Mouse (Mus musculus): ENCODE results near the gene Cdk2. TPM values are rescaled to one million over a fixed set of nuclear protein-coding genes. Genes with fewer than 3 reads are reported as not detected.
"Not testable (repeated sequence)": the region's sequence is repeated elsewhere in the genome, so short reads cannot be mapped to it uniquely, and the experiment has no call there.

The Cdk2 gene
- 85.3 and 89.5 TPM in 2 replicates for total RNA-seq (2015)
- 63.4 and 70.7 TPM in 2 replicates for total RNA-seq (2017)

DNA sequence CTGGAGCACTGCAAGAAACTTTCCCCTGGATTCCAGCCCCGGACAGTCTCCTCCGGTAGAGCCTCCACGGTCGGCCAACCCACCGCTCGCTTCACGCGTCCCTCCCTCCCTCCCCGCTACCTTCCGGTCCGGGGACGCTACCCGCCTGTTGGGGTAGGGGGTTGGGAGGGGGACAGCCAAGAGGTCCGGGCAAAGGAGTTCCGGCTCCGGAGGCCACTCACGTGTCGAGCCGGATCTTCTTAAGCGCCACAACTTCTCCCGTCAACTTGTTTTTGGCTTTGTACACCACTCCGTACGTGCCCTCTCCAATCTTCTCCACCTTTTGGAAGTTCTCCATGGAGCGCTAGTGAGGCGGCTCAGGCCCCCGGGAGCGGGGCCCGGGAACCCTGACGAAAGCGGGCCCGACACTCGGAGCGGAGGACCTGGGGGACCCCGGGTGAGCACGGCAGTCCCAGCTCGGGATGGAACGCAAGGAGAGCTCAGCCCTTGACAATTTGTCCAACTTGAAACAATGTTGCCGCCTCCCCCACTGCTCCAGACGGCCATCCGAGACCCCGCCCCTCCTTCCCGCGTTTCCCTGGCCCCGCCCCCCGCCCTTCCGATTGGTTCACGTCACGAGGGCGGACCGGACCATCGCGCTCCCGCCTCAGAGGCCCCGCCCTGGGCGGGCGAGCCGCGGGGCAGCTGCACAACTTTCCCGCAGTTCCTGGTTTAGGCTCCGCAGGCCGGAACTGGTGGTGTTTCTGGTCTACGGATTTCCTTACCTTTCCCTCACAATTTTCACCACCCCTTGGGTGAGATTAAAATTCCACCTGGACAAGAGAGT lies at the start of gene Cdk2:
Cdk2 (minus strand) TSS at position 541 of the 826 bp plus-strand sequence.
- peak; percentile 93 for ATAC-seq (ENCODE audit: poor library complexity, severe bottlenecking)

- peak; percentile 72 for ATAC-seq (ENCODE audit: poor library complexity, severe bottlenecking)
These were observed 43.5 kb upstream of the Cdk2 start for GRCm38 (mm10) chr10:128748252-128748864.

GRCm38 (mm10) chr10:128747646-128748251 lies 42.9 kb upstream of the Cdk2 start, which contains the start of gene Pym1:
TSS of gene Pym1 (plus strand) at chr10:128747889.
- ATAC-seq (ENCODE audit: poor library complexity, severe bottlenecking): peak; percentile 63

GRCm38 (mm10) chr10:128746972-128747645 lies 42.3 kb upstream of the Cdk2 start:
- ATAC-seq (ENCODE audit: poor library complexity, severe bottlenecking): no peak

DNA sequence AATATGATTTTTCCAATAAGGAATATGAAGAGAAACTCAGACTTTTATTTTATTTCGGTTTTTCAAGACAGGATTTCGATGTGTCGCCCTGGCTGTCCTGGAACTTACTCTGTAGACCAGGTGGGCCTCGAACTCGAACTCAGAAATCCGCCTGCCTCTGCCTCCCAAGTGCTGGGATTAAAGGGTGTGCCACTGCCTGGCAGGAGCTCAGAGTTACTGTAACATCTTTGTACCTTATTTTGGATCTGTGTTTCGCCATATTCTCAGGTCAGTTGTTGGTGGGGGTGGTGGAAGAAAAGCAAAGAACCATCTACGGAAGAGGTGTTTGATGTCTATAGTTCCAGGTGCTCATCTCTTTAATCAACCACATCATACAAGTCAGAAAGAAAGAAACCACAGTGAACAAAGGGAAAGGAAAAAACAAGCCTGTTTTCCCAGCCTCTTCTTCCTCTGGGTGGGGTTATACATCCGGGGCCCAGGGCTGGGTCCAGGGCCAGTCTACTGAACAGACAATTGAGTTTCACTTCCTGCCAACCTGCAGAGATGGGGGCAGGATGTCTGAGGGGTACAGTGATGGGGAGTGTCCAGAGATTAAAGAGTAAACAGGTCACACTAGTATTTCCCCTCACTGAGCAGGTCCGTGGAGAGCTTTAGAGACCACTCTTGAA lies 41.2 kb upstream of the Cdk2 start:
- ATAC-seq (ENCODE audit: poor library complexity, severe bottlenecking): peak; percentile 11; the same call in 1 of the 2 replicates

- ATAC-seq (ENCODE audit: poor library complexity, severe bottlenecking): no peak
These were observed 40.1 kb upstream of the Cdk2 start, which contains the start of gene Dgka for GRCm38 (mm10) chr10:128744680-128745601. TSS of gene Dgka (minus strand) at chr10:128744855.

DNA sequence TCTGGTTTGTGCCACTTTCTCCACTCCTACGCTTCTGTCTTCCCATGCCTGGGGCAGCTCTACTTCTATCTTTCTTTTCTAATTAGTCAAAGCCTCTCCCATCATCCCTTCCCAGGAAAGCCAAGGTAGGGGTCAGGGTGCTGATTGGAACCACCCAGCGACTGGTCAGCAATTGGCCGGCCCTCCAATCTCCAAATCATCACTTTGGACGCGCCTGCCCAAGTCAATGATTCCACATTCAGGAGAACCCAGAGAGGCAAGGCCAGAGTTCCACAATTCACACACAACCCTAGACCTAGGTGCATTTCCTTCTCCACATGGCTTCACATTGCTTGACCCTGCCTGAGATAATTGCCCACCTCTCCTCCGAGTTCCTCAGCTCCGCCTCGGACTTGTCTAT lies 39.4 kb upstream of the Cdk2 start:
- no peak for ATAC-seq (ENCODE audit: poor library complexity, severe bottlenecking)

GRCm38 (mm10) chr10:128743791-128744191 lies 39.0 kb upstream of the Cdk2 start:
- peak; percentile 23 for ATAC-seq (ENCODE audit: poor library complexity, severe bottlenecking)

DNA sequence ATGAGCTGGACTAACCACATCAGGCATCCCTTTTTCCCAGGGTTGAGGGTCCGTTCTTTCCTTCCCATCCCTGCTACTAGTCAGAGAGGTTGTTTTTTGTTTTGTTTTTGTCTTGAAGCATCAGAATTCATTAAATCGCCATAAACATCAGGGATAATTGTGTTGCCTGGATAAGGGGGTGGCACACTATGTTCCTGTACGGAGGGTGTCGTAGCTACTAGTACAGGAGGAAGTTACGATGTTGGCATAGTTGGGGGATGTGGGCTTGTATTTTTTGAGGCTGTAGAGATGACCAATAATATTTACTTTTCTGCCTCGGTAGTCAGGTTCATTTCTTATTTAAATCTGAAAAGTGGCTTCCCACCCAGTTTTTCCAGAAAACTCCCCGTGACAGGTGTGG lies 38.4 kb upstream of the Cdk2 start:
- peak; percentile 39 for ATAC-seq (ENCODE audit: poor library complexity, severe bottlenecking)

- ATAC-seq (ENCODE audit: poor library complexity, severe bottlenecking): no peak
These were observed 37.8 kb upstream of the Cdk2 start for GRCm38 (mm10) chr10:128742616-128743015.

DNA sequence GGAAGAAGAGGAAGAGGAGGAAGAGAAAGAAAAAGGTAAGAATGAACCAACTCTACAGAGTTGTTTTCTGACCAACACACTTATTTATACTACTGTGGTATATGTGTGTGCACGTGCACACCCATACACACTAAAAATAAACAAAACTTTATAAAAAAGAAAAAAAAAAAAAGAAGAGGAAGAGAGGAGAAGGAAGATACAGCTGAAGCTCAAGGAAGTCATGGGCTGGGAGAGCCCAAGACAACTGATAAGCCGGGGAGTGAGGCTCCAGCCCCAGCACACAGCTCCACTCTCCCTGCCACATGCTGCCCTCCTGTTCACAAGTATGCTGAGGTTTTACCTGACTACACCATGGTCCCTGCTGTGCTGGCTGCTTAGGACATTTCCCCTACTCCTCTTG lies 35.5 kb upstream of the Cdk2 start:
- ATAC-seq (ENCODE audit: poor library complexity, severe bottlenecking): no peak

GRCm38 (mm10) chr10:128737435-128737834 lies 32.6 kb upstream of the Cdk2 start:
- ATAC-seq (ENCODE audit: poor library complexity, severe bottlenecking): no peak

DNA sequence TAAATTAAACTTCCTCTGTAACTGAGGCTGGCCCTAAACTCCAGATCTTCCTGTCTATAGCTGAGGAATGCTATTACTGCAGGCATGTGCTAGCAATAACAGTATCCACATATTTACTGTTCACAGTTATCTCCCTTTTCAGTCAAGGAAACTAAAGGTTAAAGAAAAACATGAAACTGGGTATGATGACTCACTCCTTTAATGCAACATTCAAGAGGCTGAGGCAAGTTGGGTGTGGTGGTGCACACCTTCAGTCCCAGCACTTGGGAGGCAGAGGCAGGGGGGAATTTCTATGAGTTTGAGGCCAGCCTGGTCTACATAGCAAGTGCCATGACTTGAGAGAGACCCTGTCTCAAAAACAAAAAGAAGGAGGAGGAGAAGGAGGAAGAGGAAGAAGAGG lies 27.2 kb upstream of the Cdk2 start:
- ATAC-seq (ENCODE audit: poor library complexity, severe bottlenecking): no peak

GRCm38 (mm10) chr10:128731002-128731433 lies 26.2 kb upstream of the Cdk2 start:
- peak; percentile 89 for ATAC-seq (ENCODE audit: poor library complexity, severe bottlenecking)

DNA sequence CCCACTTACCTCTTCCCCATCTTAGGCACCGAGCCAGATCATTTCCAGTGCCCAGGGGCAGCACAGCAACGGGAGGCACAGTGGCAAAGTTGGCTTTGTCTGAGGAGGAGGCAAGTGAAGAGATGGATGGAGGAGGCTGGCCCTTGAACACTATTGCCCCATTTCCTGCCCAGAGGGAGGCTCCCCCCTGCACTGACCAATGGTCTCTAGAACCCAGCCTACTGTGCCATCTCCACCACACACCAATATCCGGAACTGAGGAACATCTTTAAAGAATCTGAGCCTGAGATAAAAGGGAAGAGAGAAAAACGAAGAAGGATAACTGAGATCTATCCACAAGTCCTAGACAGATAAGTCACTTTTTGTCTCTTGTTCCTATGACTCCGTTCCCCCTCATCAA lies 23.2 kb upstream of the Cdk2 start:
- ATAC-seq (ENCODE audit: poor library complexity, severe bottlenecking): peak; percentile 90

DNA sequence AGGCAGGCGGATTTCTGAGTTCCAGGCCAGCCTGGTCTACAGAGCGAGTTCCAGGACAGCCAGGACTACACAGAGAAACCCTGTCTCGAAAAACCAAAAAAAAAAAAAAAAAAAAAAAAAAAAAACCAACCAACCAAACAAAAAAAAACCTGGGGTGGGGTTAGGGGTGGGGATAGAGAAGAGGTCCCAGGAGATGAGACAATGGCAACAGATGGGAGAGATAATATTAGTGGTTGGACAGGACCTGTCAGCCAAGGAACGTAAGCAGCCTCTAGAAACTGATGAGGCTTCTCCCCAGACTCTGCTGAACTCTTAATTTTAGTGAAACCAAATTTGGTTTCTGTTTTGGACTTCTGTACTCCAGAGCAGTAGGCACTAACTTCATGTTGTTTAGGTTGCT lies 20.6 kb upstream of the Cdk2 start:
- ATAC-seq (ENCODE audit: poor library complexity, severe bottlenecking): not testable (repeated sequence)

- ATAC-seq (ENCODE audit: poor library complexity, severe bottlenecking): peak; percentile 95
These were observed 11.0 kb upstream of the Cdk2 start for GRCm38 (mm10) chr10:128715559-128716537.

- ATAC-seq (ENCODE audit: poor library complexity, severe bottlenecking): not testable (repeated sequence)
These were observed 6.5 kb upstream of the Cdk2 start for GRCm38 (mm10) chr10:128711318-128711717.
